ENCODE assay signal across 17 mouse cellular contexts in the genomic region with DNA sequence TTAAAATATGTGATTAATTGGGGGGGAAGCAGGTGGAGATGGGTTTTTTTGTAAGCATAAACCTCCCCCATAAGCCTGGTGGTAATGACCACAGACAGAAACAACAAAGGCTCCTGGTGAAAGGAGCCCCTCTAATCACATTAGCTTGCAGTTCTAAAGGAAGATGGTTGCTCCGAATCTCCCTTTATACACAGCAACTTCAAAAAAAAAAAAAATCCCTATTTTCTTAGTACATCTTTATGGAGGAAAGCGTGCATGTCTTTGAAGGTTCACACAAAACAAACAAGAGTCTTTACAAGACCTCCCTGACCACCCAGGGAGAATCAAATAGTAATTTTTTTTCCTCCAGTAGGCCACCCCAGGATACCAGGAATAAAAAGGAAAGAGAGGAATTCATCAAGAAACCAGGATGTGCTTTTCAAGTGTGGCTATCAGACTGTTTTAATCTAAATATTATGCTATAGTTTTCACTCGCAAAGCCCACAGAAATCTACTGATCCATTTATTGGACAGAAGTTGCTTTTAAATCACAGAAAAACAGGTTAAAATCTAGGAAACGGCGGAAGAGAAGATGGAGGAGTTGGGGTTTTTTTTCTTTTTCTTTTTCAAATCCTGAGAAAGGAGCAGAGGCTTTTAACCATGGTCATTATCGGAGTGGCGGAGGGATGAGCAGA.
DNase-seq lines count a peak whose midpoint lies in the region; ATAC-seq lines count a peak whose summit lies in the region.
"Had no signal": no experiment of that assay in that cellular context is flagged by ENCODE, and none has a peak within 500 bp of the region (broad histone marks: within the 10 kb centered on the region; RNA-seq: fewer than 3 reads in every experiment).

No protein-coding gene starts in this region.

- H3K27me3 ChIP-seq in neural tube, embryonic 11.5 days (ENCODE audit: control insufficient read depth, insufficient read depth, low read length), result no peaks in the 10 kb centered on the region
- no peaks in the 10 kb centered on the region for H3K27me3 ChIP-seq in hindbrain, embryonic 13.5 days
- no peaks in the 10 kb centered on the region for H3K27me3 ChIP-seq in midbrain, embryonic 13.5 days
- no peaks in the 10 kb centered on the region for H3K27me3 ChIP-seq in liver, embryonic 11.5 days (replicated peaks; ENCODE audit: control insufficient read depth, insufficient read depth, low read length)
- H3K27me3 ChIP-seq: embryonic facial prominence, embryonic 15.5 days; intestine, embryonic 15.5 days; Patski had no signal

- ATAC-seq in neural tube, embryonic 11.5 days (ENCODE audit: insufficient read depth, low FRiP score, low TSS enrichment), result peak; percentile 41; the same call in 1 of the 2 replicates
- no peak for ATAC-seq in hindbrain, embryonic 13.5 days (ENCODE audit: low FRiP score)
- ATAC-seq in midbrain, embryonic 13.5 days, result peak; percentile 54
- ATAC-seq in liver, embryonic 11.5 days (replicated peaks; ENCODE audit: low FRiP score), result no peak
- ATAC-seq in granulocyte monocyte progenitor cell, adult 5-6 weeks (replicated peaks; ENCODE audit: poor library complexity, severe bottlenecking), result no peak
- ATAC-seq: intestine, embryonic 15.5 days; liver, postnatal 0 days; Patski had no signal

- no peaks in the 10 kb centered on the region for H3K9me3 ChIP-seq in neural tube, embryonic 11.5 days (ENCODE audit: control insufficient read depth, low read length)
- no peaks in the 10 kb centered on the region for H3K9me3 ChIP-seq in hindbrain, embryonic 13.5 days
- no peaks in the 10 kb centered on the region for H3K9me3 ChIP-seq in midbrain, embryonic 13.5 days
- H3K9me3 ChIP-seq in liver, embryonic 11.5 days (ENCODE audit: control insufficient read depth, low read length), result no peaks in the 10 kb centered on the region
- H3K9me3 ChIP-seq: embryonic facial prominence, embryonic 15.5 days; intestine, embryonic 15.5 days had no signal

- H3K36me3 ChIP-seq in neural tube, embryonic 11.5 days (ENCODE audit: control insufficient read depth, insufficient read depth, low read length), result no peaks in the 10 kb centered on the region
- no peaks in the 10 kb centered on the region for H3K36me3 ChIP-seq in hindbrain, embryonic 13.5 days
- H3K36me3 ChIP-seq in midbrain, embryonic 13.5 days, result no peaks in the 10 kb centered on the region
- H3K36me3 ChIP-seq in liver, embryonic 11.5 days (ENCODE audit: control insufficient read depth, insufficient read depth, low read length), result no peaks in the 10 kb centered on the region
- H3K36me3 ChIP-seq: embryonic facial prominence, embryonic 15.5 days; intestine, embryonic 15.5 days had no signal

- DNase-seq in neural tube, embryonic 11.5 days (ENCODE audit: low spot score), result no peak
- no peak for DNase-seq in neural tube, embryonic 10.5 days (ENCODE audit: extremely low spot score, low spot score)
- no peak for DNase-seq in layer of hippocampus, postnatal 25 days (ENCODE audit: extremely low spot score in 1 of 2, low spot score in 1 of 2)
- DNase-seq in spleen, postnatal 36 days (ENCODE audit: low spot score in 2 of 2), result no peak
- DNase-seq in liver, embryonic 11.5 days (ENCODE audit: low spot score), result no peak
- DNase-seq: cerebellum, adult 11-12 months; heart, adult 18-20 months; liver, postnatal 0 days; right cerebral cortex, postnatal 14 days had no signal

- H3K9ac ChIP-seq in neural tube, embryonic 11.5 days (ENCODE audit: low read length), result no peak overlapping the region
- H3K9ac ChIP-seq in hindbrain, embryonic 13.5 days, result peak overlapping the region; percentile 35
- no peak overlapping the region; the same call in 1 of the 2 replicates for H3K9ac ChIP-seq in midbrain, embryonic 13.5 days (replicated peaks)
- H3K9ac ChIP-seq in liver, embryonic 11.5 days (ENCODE audit: low read depth, low read length), result no peak overlapping the region
- H3K9ac ChIP-seq: embryonic facial prominence, embryonic 15.5 days; intestine, embryonic 15.5 days; liver, postnatal 0 days had no signal

- 0 out of 2 replicates have a peak overlapping the region, but pooled peaks have one; percentile 44 for H3K27ac ChIP-seq in neural tube, embryonic 11.5 days (ENCODE audit: low read depth, low read length)
- H3K27ac ChIP-seq in hindbrain, embryonic 13.5 days, result peak overlapping the region; percentile 76
- peak overlapping the region; percentile 85 for H3K27ac ChIP-seq in midbrain, embryonic 13.5 days
- H3K27ac ChIP-seq in liver, embryonic 11.5 days (ENCODE audit: low read depth, low read length), result no peak overlapping the region
- H3K27ac ChIP-seq: embryonic facial prominence, embryonic 15.5 days; intestine, embryonic 15.5 days; layer of hippocampus, adult 2 months; macrophage had no signal

- no peak overlapping the region for H3K4me3 ChIP-seq in neural tube, embryonic 11.5 days (ENCODE audit: low read depth, low read length)
- no peak overlapping the region for H3K4me3 ChIP-seq in hindbrain, embryonic 13.5 days
- H3K4me3 ChIP-seq in midbrain, embryonic 13.5 days (replicated peaks), result no peak overlapping the region
- H3K4me3 ChIP-seq in liver, embryonic 11.5 days (ENCODE audit: low read depth, low read length), result no peak overlapping the region
- H3K4me3 ChIP-seq: embryonic facial prominence, embryonic 15.5 days; intestine, embryonic 15.5 days; layer of hippocampus, adult 2 months had no signal

- WGBS in neural tube, embryonic 11.5 days, result 45% methylated on average over 7 of the region's 7 CpGs
- WGBS in hindbrain, embryonic 13.5 days, result 37% methylated on average over 7 of the region's 7 CpGs
- WGBS in midbrain, embryonic 13.5 days, result 19% methylated on average over 7 of the region's 7 CpGs
- WGBS in liver, embryonic 11.5 days, result 81% methylated on average over 7 of the region's 7 CpGs

- no peak overlapping the region for H3K4me2 ChIP-seq in neural tube, embryonic 11.5 days (ENCODE audit: low read depth)
- H3K4me2 ChIP-seq in hindbrain, embryonic 13.5 days, result 0 out of 2 replicates have a peak overlapping the region, but pooled peaks have one; percentile 6
- peak overlapping the region; percentile 9 for H3K4me2 ChIP-seq in midbrain, embryonic 13.5 days (replicated peaks)
- no peak overlapping the region for H3K4me2 ChIP-seq in liver, embryonic 11.5 days
- H3K4me2 ChIP-seq: embryonic facial prominence, embryonic 15.5 days; intestine, embryonic 15.5 days had no signal

- peaks cover 23% of the 10 kb centered on the region for H3K4me1 ChIP-seq in neural tube, embryonic 11.5 days (ENCODE audit: control insufficient read depth, insufficient read depth, low read length)
- H3K4me1 ChIP-seq in hindbrain, embryonic 13.5 days (replicated peaks), result peaks cover 56% of the 10 kb centered on the region
- peaks cover 64% of the 10 kb centered on the region for H3K4me1 ChIP-seq in midbrain, embryonic 13.5 days (replicated peaks)
- H3K4me1 ChIP-seq in liver, embryonic 11.5 days (replicated peaks; ENCODE audit: control insufficient read depth, insufficient read depth, low read length), result no peaks in the 10 kb centered on the region

Comparison
In these comparisons a context has a peak if more than half of its experiments do, and no peak if none do; other contexts are left out.
1. ATAC-seq: peak in neural tube, embryonic 11.5 days (single experiment) and midbrain, embryonic 13.5 days (single experiment); none in hindbrain, embryonic 13.5 days (single experiment), liver, embryonic 11.5 days (single experiment) and granulocyte monocyte progenitor cell, adult 5-6 weeks (single experiment).
2. H3K4me2 ChIP-seq: peak in hindbrain, embryonic 13.5 days (single experiment) and midbrain, embryonic 13.5 days (single experiment); none in neural tube, embryonic 11.5 days (single experiment) and liver, embryonic 11.5 days (single experiment).